Mouse (Mus musculus): ENCODE measurements around the gene Enpp1.

Enpp1 gene

GRCm38 (mm10) chr10:24711071-24711470, 888 bp downstream of the Enpp1 start:
- DNase-seq (ENCODE audit: extremely low read depth, insufficient read length, low spot score), result no peak

- DNase-seq (ENCODE audit: extremely low read depth, insufficient read length, low spot score), result no peak
Measured at GRCm38 (mm10) chr10:24710361-24710760, 1.6 kb downstream of the Enpp1 start.

GRCm38 (mm10) chr10:24707745-24708144, 4.2 kb downstream of the Enpp1 start:
- DNase-seq (ENCODE audit: extremely low read depth, insufficient read length, low spot score), result no peak

GRCm38 (mm10) chr10:24706431-24707140, 5.4 kb downstream of the Enpp1 start:
- DNase-seq (ENCODE audit: extremely low read depth, insufficient read length, low spot score), result no peak

GRCm38 (mm10) chr10:24702698-24703097, 9.3 kb downstream of the Enpp1 start:
- no peak for DNase-seq (ENCODE audit: extremely low read depth, insufficient read length, low spot score)

- DNase-seq (ENCODE audit: extremely low read depth, insufficient read length, low spot score), result no peak
Measured at GRCm38 (mm10) chr10:24698131-24698775, 13.7 kb downstream of the Enpp1 start.

- DNase-seq (ENCODE audit: extremely low read depth, insufficient read length, low spot score), result no peak
Measured at GRCm38 (mm10) chr10:24696761-24697160, 15.2 kb downstream of the Enpp1 start.

GRCm38 (mm10) chr10:24695786-24696185, 16.2 kb downstream of the Enpp1 start:
- no peak for DNase-seq (ENCODE audit: extremely low read depth, insufficient read length, low spot score)

- DNase-seq (ENCODE audit: extremely low read depth, insufficient read length, low spot score), result no peak
Measured at GRCm38 (mm10) chr10:24682518-24683104, 29.3 kb downstream of the Enpp1 start.

- no peak for DNase-seq (ENCODE audit: extremely low read depth, insufficient read length, low spot score)
Measured at GRCm38 (mm10) chr10:24677681-24678080, 34.3 kb downstream of the Enpp1 start.

- no peak for DNase-seq (ENCODE audit: extremely low read depth, insufficient read length, low spot score)
Measured at GRCm38 (mm10) chr10:24674261-24674660, 37.7 kb downstream of the Enpp1 start.

GRCm38 (mm10) chr10:24672948-24673347, 39.0 kb downstream of the Enpp1 start:
- no peak for DNase-seq (ENCODE audit: extremely low read depth, insufficient read length, low spot score)

- DNase-seq (ENCODE audit: extremely low read depth, insufficient read length, low spot score), result no peak
Measured at GRCm38 (mm10) chr10:24670548-24670947, 41.4 kb downstream of the Enpp1 start.

GRCm38 (mm10) chr10:24650990-24651569, 60.9 kb downstream of the Enpp1 start:
- no peak for DNase-seq (ENCODE audit: extremely low read depth, insufficient read length, low spot score)

- no peak for DNase-seq (ENCODE audit: extremely low read depth, insufficient read length, low spot score)
Measured at GRCm38 (mm10) chr10:24647996-24648738, 63.8 kb downstream of the Enpp1 start.

- DNase-seq (ENCODE audit: extremely low read depth, insufficient read length, low spot score), result no peak
Measured at GRCm38 (mm10) chr10:24645169-24645568, 66.8 kb downstream of the Enpp1 start.

GRCm38 (mm10) chr10:24642796-24643580, 69.0 kb downstream of the Enpp1 start:
- DNase-seq (ENCODE audit: extremely low read depth, insufficient read length, low spot score), result no peak

GRCm38 (mm10) chr10:24641416-24642140, 70.4 kb downstream of the Enpp1 start:
- no peak for DNase-seq (ENCODE audit: extremely low read depth, insufficient read length, low spot score)

- no peak for DNase-seq (ENCODE audit: extremely low read depth, insufficient read length, low spot score)
Measured at GRCm38 (mm10) chr10:24640186-24640875, 71.6 kb downstream of the Enpp1 start.

All from 3134 (cell line).